Mouse (Mus musculus): ENCODE results near the gene Asb11. TPM values are rescaled to one million over a fixed set of nuclear protein-coding genes. Genes with fewer than 3 reads are reported as not detected.

Asb11 gene
- polyA plus RNA-seq, 1 experiment from 2014 or later = not detected

- 92% methylated on average over 4 of the region's 4 CpGs for WGBS
- H3K4me3 ChIP-seq = no peak overlapping the region
- H3K36me3 ChIP-seq = peaks cover 67% of the 10 kb centered on the region
- H3K27ac ChIP-seq (replicated peaks) = no peak overlapping the region
- no peaks in the 10 kb centered on the region for H3K9me3 ChIP-seq (replicated peaks)
- H3K27me3 ChIP-seq (ENCODE audit: low read depth, poor library complexity, severe bottlenecking) = peaks cover 91% of the 10 kb centered on the region
- no peaks in the 10 kb centered on the region for H3K4me1 ChIP-seq
- no peak for DNase-seq (ENCODE audit: low spot score)
These were observed 9.5 kb upstream of the Asb11 start for GRCm38 (mm10) chrX:164427295-164427694.

- Histone ChIP-seq H3K4me1 (no peaks in the 10 kb centered on the region), H3K36me3 (peaks cover 67% of the 10 kb centered on the region), H3K27ac (replicated peaks) (no peak overlapping the region), H3K4me3 (no peak overlapping the region), H3K27me3 (ENCODE audit: low read depth, poor library complexity, severe bottlenecking) (peaks cover 85% of the 10 kb centered on the region), H3K9me3 (replicated peaks) (no peaks in the 10 kb centered on the region)
- no peak for DNase-seq (ENCODE audit: low spot score)
- WGBS = 89% methylated on average over 2 of the region's 2 CpGs
These were observed 8.6 kb upstream of the Asb11 start for GRCm38 (mm10) chrX:164428224-164428623.

GRCm38 (mm10) chrX:164430621-164431020 is 6.2 kb upstream of the Asb11 start:
- no peak overlapping the region for H3K4me3 ChIP-seq
- H3K27ac ChIP-seq (replicated peaks) = no peak overlapping the region
- peaks cover 68% of the 10 kb centered on the region for H3K27me3 ChIP-seq (ENCODE audit: low read depth, poor library complexity, severe bottlenecking)
- no peaks in the 10 kb centered on the region for H3K9me3 ChIP-seq (replicated peaks)
- H3K36me3 ChIP-seq = peaks cover 54% of the 10 kb centered on the region
- DNase-seq (ENCODE audit: low spot score) = no peak
- no peaks in the 10 kb centered on the region for H3K4me1 ChIP-seq
- WGBS = 91% methylated on average over 6 of the region's 6 CpGs

- no peak overlapping the region for H3K4me3 ChIP-seq
- H3K9me3 ChIP-seq (replicated peaks) = no peaks in the 10 kb centered on the region
- WGBS = 89% methylated on average over 2 of the region's 2 CpGs
These were observed 5.7 kb upstream of the Asb11 start for GRCm38 (mm10) chrX:164431133-164431532.

GRCm38 (mm10) chrX:164431541-164431940 is 5.3 kb upstream of the Asb11 start:
- Histone ChIP-seq H3K4me1 (no peaks in the 10 kb centered on the region), H3K36me3 (peaks cover 50% of the 10 kb centered on the region), H3K27me3 (ENCODE audit: low read depth, poor library complexity, severe bottlenecking) (peaks cover 68% of the 10 kb centered on the region), H3K9me3 (replicated peaks) (no peaks in the 10 kb centered on the region), H3K4me3 (no peak overlapping the region), H3K27ac (replicated peaks) (no peak overlapping the region)
- no peak for DNase-seq (ENCODE audit: low spot score)
- WGBS = 95% methylated on average over 6 of the region's 6 CpGs

More at GRCm38 (mm10) chrX:164431133-164431532, 5.7 kb upstream of the Asb11 start:
- Histone ChIP-seq H3K27me3 (ENCODE audit: low read depth, poor library complexity, severe bottlenecking) (peaks cover 68% of the 10 kb centered on the region), H3K4me1 (no peaks in the 10 kb centered on the region), H3K27ac (replicated peaks) (no peak overlapping the region), H3K36me3 (peaks cover 50% of the 10 kb centered on the region)
- no peak for DNase-seq (ENCODE audit: low spot score)

- no peak for DNase-seq (ENCODE audit: low spot score)
- no peaks in the 10 kb centered on the region for H3K9me3 ChIP-seq (replicated peaks)
- H3K36me3 ChIP-seq = peaks cover 50% of the 10 kb centered on the region
- 95% methylated on average over 9 of the region's 9 CpGs for WGBS
- no peak overlapping the region for H3K4me3 ChIP-seq
- no peak overlapping the region for H3K27ac ChIP-seq (replicated peaks)
- no peaks in the 10 kb centered on the region for H3K4me1 ChIP-seq
- H3K27me3 ChIP-seq (ENCODE audit: low read depth, poor library complexity, severe bottlenecking) = peaks cover 69% of the 10 kb centered on the region
These were observed 4.1 kb upstream of the Asb11 start for GRCm38 (mm10) chrX:164432682-164433081.

- Histone ChIP-seq H3K4me3 (no peak overlapping the region), H3K9me3 (replicated peaks) (no peaks in the 10 kb centered on the region), H3K36me3 (no peaks in the 10 kb centered on the region), H3K27me3 (ENCODE audit: low read depth, poor library complexity, severe bottlenecking) (peaks cover 92% of the 10 kb centered on the region), H3K27ac (replicated peaks) (no peak overlapping the region), H3K4me1 (no peaks in the 10 kb centered on the region)
- WGBS = 85% methylated on average over 7 of the region's 7 CpGs
- DNase-seq (ENCODE audit: low spot score) = no peak
These were observed 2.7 kb downstream of the Asb11 start for GRCm38 (mm10) chrX:164439462-164439861.

- H3K27ac ChIP-seq (replicated peaks) = no peak overlapping the region
- H3K9me3 ChIP-seq (replicated peaks) = no peaks in the 10 kb centered on the region
- no peaks in the 10 kb centered on the region for H3K4me1 ChIP-seq
- no peak for DNase-seq (ENCODE audit: low spot score)
- H3K4me3 ChIP-seq = no peak overlapping the region
- WGBS = 78% methylated on average over 2 of the region's 2 CpGs
- H3K36me3 ChIP-seq = no peaks in the 10 kb centered on the region
- peaks cover 97% of the 10 kb centered on the region for H3K27me3 ChIP-seq (ENCODE audit: low read depth, poor library complexity, severe bottlenecking)
These were observed 3.3 kb downstream of the Asb11 start for GRCm38 (mm10) chrX:164440140-164440539.

GRCm38 (mm10) chrX:164440703-164441102 is 3.9 kb downstream of the Asb11 start:
- peaks cover 97% of the 10 kb centered on the region for H3K27me3 ChIP-seq (ENCODE audit: low read depth, poor library complexity, severe bottlenecking)
- H3K27ac ChIP-seq (replicated peaks) = no peak overlapping the region
- H3K4me3 ChIP-seq = no peak overlapping the region
- 81% methylated on average over 3 of the region's 3 CpGs for WGBS
- no peaks in the 10 kb centered on the region for H3K9me3 ChIP-seq (replicated peaks)
- H3K36me3 ChIP-seq = no peaks in the 10 kb centered on the region
- DNase-seq (ENCODE audit: low spot score) = no peak
- H3K4me1 ChIP-seq = no peaks in the 10 kb centered on the region

GRCm38 (mm10) chrX:164441306-164441705 is 4.5 kb downstream of the Asb11 start:
- H3K4me1 ChIP-seq = no peaks in the 10 kb centered on the region
- peaks cover 96% of the 10 kb centered on the region for H3K27me3 ChIP-seq (ENCODE audit: low read depth, poor library complexity, severe bottlenecking)
- no peak overlapping the region for H3K27ac ChIP-seq (replicated peaks)
- H3K4me3 ChIP-seq = no peak overlapping the region
- H3K9me3 ChIP-seq (replicated peaks) = no peaks in the 10 kb centered on the region
- DNase-seq (ENCODE audit: low spot score) = no peak
- no peaks in the 10 kb centered on the region for H3K36me3 ChIP-seq
- WGBS = 85% methylated on average over 3 of the region's 3 CpGs

- no peak overlapping the region for H3K4me3 ChIP-seq
- no peaks in the 10 kb centered on the region for H3K36me3 ChIP-seq
- DNase-seq (ENCODE audit: low spot score) = no peak
- peaks cover 62% of the 10 kb centered on the region for H3K27me3 ChIP-seq (ENCODE audit: low read depth, poor library complexity, severe bottlenecking)
- WGBS = 88% methylated on average over 12 of the region's 12 CpGs
- no peak overlapping the region for H3K27ac ChIP-seq (replicated peaks)
- H3K4me1 ChIP-seq = no peaks in the 10 kb centered on the region
- no peaks in the 10 kb centered on the region for H3K9me3 ChIP-seq (replicated peaks)
These were observed 8.8 kb downstream of the Asb11 start for GRCm38 (mm10) chrX:164445601-164446000.

GRCm38 (mm10) chrX:164446106-164446551 is 9.3 kb downstream of the Asb11 start:
- Histone ChIP-seq H3K27ac (replicated peaks) (no peak overlapping the region), H3K4me1 (no peaks in the 10 kb centered on the region), H3K27me3 (ENCODE audit: low read depth, poor library complexity, severe bottlenecking) (peaks cover 58% of the 10 kb centered on the region), H3K36me3 (no peaks in the 10 kb centered on the region), H3K9me3 (replicated peaks) (no peaks in the 10 kb centered on the region), H3K4me3 (no peak overlapping the region)
- 84% methylated on average over 10 of the region's 10 CpGs for WGBS
- DNase-seq (ENCODE audit: low spot score) = no peak

- peaks cover 57% of the 10 kb centered on the region for H3K27me3 ChIP-seq (ENCODE audit: low read depth, poor library complexity, severe bottlenecking)
- DNase-seq (ENCODE audit: low spot score) = no peak
- 92% methylated on average over 9 of the region's 9 CpGs for WGBS
These were observed 10.3 kb downstream of the Asb11 start for GRCm38 (mm10) chrX:164446835-164447681.

More at GRCm38 (mm10) chrX:164446835-164447681, 10.3 kb downstream of the Asb11 start:
- Histone ChIP-seq H3K9me3 (replicated peaks) (no peaks in the 10 kb centered on the region), H3K27ac (replicated peaks) (no peak overlapping the region), H3K4me1 (no peaks in the 10 kb centered on the region), H3K4me3 (no peak overlapping the region), H3K36me3 (no peaks in the 10 kb centered on the region)
